Mouse (Mus musculus) adrenal gland, postnatal 10 days (tissue): ENCODE measurements around the gene Rbfox1. TPM values are rescaled to one million over a fixed set of nuclear protein-coding genes. Genes with fewer than 3 reads are reported as not detected.

ENCODE experiments used
- DNase-seq: peaks from one replicate; pipeline ENCODE4 v3.0.0; 2021; ENCODE audit warnings: mixed read lengths
- total RNA-seq, 2 experiments: library from RNA; stranded (reverse); gene quantifications; 2 replicates each; pipeline ENCODE4 v1.2.3; 2021

The Rbfox1 gene
- total RNA-seq, 2 experiments from 2014 or later = 5.0 to 12.9 TPM

- DNase-seq = no peak
These were observed 801.1 kb downstream of the Rbfox1 start for GRCm38 (mm10) chr16:6686076-6686757.

GRCm38 (mm10) chr16:6704847-6705246 is 819.7 kb downstream of the Rbfox1 start:
- no peak for DNase-seq

- no peak for DNase-seq
These were observed 827.2 kb downstream of the Rbfox1 start for GRCm38 (mm10) chr16:6712341-6712740.

GRCm38 (mm10) chr16:6715245-6715644 is 830.1 kb downstream of the Rbfox1 start:
- no peak for DNase-seq

DNA sequence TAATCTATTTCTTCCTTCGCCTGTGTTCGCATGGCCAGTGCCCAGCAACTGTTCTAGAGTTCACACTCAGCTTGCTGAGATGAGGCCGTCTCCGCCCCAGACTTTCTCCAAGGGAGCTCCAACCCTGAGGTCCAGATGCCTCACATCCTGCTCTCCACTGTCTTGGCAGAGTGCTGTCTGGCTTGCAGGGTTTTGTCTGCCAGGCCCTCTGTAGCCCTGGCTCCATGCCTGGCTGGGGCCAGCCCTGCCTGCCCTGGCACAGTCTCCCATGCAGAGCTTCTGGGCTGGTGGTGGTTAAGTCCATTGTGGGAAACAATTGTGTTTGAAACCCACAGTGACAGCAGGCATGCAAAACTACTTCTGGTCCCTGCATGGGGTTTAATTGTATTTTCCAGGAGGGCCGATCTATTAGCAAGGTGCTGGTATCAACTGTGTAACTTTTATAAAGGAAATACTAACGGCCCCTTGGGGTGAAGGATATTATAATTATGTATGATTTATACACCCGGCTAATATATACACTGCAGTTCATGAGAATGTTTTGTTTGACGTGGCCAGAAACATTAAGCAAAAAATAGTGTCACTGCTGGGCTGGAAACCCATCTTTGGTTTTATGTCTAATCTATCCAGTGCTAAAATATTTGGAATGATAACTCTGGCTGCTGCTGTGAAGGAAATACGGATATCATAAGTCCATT is 831.2 kb downstream of the Rbfox1 start:
- DNase-seq = peak; percentile 66

- DNase-seq = no peak
These were observed 833.9 kb downstream of the Rbfox1 start for GRCm38 (mm10) chr16:6719027-6719426.

- peak; percentile 25 for DNase-seq
These were observed 847.5 kb downstream of the Rbfox1 start for GRCm38 (mm10) chr16:6732646-6733045.

DNA sequence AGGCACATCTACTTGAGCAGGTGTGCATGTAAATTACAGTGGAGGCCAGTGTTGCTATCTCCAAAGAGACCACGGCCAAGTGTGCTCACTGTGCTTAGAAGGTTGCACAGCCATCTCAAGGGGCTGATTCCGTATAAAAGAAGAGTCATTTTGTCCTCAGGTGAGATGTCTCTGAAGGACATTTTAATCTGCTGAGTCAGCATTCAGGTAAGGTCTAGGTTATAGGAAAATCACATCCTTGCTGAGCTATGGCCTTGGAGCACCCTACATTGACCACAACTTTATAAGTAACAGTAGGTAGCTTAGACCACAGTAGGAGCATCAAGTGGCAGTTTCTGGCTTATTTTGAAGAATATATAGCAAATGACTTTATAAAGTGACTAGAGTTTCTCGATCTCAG is 848.3 kb downstream of the Rbfox1 start:
- no peak for DNase-seq

DNA sequence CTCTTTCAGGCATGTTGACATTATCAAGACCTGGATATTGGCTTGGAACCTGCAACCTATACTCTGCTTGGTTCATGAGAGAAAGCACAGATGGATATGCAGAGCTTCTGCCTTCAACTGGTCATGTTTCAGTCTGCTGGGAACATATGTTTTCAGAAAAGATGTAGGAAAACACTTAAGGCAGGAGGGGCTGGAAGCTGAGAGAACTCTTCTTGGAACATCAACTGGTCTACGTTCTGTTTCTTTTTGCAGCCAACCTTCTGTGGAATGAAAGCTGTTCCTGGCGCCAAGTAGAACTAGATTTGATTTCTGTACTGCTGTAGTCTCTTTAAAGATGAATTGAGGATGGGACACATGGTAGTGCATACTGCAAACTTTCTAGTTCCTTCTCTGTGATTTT is 851.4 kb downstream of the Rbfox1 start:
- no peak for DNase-seq

- no peak for DNase-seq
These were observed 851.8 kb downstream of the Rbfox1 start for GRCm38 (mm10) chr16:6736998-6737397.

GRCm38 (mm10) chr16:6746116-6746515 is 861.0 kb downstream of the Rbfox1 start:
- DNase-seq = no peak

GRCm38 (mm10) chr16:6750491-6750890 is 865.3 kb downstream of the Rbfox1 start:
- DNase-seq = no peak

DNA sequence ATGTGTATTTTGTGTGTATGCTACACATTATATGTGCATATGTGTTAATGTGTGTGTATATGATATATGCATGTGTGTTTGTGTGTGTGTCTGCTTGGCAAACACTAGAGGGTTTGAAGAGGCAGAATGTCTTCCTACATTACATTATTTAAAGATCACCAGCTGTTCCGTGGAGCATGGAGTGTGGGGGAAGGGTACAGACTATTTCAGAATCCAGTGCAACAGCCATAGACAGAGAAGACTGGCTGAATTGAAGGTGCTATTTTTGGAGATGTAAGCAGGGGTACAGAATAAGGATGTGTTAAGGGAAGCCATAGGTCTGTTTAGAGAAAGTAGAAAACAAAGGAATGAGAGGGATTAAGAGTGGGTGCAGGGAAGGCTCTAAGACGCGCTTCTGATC is 869.7 kb downstream of the Rbfox1 start:
- DNase-seq = no peak

DNA sequence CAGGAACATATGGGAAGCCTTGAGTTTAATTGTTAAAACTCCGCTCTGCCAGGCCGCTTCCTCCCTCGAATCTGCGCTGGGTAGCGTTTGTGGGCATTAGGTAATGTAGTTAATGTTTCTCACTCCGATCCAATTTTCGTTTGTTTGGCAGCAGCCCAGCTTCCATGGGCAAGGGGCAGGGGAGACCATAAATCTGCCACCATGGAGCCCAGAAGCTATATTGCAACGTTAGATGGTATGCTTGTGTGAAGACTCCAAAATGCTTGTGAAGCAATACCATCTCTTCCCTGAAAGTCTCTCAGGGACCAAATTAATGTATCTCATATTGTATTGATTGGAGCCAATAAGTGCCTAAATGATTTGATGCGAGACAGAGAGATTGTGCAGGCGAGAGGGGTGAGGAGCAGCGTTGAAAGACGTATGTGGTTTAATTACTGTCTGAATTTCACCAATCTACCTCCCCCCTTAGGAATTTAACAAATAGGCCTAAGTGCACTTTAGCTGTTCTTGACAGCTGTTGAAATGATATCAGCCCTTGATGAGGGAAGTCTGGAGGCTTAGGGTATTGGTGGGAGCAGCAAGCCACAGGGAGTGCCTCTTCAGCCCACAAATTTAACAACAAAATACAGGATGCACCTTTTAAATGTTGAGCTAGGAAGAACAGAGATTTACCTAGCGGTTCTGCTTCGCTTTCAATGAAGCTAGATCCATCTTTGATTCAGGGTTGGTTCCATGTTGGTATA is 884.5 kb downstream of the Rbfox1 start:
- no peak for DNase-seq

DNA sequence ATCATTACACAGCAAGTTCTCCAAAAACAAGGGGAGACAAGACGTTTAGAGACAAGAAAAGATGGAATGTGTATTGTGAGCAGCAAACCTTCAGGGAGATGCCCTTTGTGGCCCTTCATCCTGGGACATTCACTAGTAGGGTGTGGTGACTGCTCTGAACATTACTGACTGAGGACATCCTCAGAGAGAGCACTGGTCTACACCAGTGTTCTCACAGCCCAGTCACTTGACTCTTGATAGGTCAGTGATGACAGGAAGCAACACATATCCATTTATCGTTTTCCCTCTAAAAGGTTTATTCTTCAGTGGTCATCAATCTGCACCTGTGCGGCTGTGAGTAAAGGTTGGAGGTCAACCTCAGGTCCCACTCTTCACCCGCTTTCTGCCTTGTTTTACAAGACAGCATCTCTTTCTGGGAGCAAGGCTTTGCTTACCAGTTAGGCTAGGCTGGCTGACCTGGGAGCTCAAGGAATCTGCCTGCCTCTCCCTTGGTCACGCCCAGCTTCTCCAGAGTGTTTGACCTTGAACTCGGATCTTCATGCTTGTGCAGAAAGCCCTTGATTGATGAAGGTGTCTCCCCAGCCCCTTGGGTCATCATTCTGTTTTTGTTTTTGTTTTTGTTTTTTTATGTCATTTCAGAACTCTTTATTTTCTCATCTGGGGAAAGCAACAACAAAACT is 892.5 kb downstream of the Rbfox1 start:
- DNase-seq = no peak

DNA sequence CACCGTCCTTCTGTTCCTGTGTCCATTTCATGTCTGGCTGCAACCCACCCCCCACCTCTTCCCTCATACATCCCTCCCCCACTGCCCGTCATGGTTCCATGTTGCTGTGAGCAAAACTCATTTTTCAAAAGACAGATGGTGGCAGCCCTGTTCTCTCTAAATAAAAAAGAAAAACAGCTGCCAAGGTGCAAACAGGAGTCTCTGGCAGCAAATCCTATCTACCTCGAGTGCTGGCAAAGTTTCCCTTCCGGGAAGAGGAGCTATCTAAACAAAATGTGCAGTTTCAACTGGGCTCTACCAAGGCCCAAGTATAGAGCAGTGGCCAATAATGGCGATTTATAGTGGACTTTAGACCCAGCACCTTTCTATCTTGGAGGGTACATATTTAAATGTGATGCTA is 899.0 kb downstream of the Rbfox1 start:
- no peak for DNase-seq

GRCm38 (mm10) chr16:6785026-6785425 is 899.9 kb downstream of the Rbfox1 start:
- peak; percentile 6 for DNase-seq

DNA sequence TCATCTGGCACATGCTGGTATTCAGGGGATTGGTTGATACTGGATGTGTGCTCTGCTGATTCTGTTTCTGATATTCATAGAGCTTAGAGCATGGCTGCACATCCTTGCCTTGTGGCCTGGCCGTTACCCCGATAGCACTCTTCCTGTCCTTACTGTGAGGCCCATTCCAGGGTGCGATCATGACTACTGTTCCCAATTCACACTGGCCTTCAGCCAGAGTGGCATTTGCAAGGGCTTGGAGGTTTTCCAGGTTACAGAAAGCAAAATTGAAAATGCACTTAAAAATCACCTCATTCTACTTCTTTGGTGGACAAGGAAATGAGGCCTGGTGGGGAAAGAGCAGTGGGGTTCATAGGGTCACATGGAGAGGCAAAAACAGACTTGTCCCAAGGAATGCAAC is 906.1 kb downstream of the Rbfox1 start:
- DNase-seq = peak; percentile 9

DNA sequence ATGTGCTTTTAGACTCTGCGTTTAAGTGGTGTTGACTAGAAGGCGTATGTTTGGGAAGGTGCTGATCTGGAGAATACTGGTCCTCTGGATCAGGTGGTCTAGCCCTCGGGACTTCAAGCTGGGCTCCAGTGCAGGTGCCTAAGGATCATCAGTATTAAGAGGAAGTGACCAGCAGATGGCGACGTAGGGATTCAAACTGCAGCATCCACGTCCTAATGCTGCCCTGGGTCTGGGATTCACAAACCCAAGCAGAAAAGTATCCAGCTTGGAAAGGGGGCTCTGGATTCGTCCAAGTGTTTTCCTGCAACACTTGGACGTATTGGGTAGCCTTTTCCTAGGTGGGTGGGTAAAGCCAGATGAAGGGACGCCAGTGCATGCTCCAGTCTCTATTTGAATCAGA is 906.5 kb downstream of the Rbfox1 start:
- peak; percentile 68 for DNase-seq

GRCm38 (mm10) chr16:6806246-6806645 is 921.1 kb downstream of the Rbfox1 start:
- no peak for DNase-seq

DNA sequence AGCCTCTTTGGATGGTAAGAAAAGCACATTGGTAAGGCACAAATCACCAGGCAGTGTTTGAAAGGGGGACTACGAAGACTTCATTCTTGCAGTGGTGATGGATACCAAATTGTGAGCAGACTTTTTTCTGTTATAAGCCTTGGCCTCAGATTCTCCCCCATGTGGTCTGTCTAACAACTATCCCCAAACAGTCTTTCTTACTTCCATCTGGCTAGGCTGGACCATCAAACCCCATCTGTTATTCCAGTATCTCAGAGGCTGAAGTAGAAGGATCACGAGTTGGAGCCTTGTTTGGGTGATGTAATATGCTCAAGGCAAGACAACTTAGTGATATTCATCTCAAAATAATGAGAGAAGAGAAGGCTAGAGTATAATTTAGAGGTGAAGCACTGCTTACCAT is 922.7 kb downstream of the Rbfox1 start:
- DNase-seq = no peak

DNA sequence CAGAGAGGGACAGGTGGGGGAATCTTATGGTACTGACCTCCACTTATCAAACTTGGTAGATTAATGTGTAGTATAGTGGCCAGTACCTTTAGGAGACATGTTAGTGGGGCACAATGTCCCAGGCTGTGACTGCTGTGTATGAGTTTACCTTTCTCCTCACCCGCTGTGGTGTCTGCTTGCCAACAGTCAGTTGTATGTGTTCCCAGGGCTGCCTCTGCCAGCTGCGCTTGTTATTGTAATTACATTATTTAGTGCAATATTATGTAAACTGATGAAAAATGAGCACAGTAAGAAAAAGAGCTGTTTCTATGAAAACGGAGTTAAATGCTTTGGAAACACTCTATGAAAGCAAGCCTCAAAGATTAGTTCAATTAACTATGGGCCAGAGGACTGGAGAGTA is 928.7 kb downstream of the Rbfox1 start:
- no peak for DNase-seq

DNA sequence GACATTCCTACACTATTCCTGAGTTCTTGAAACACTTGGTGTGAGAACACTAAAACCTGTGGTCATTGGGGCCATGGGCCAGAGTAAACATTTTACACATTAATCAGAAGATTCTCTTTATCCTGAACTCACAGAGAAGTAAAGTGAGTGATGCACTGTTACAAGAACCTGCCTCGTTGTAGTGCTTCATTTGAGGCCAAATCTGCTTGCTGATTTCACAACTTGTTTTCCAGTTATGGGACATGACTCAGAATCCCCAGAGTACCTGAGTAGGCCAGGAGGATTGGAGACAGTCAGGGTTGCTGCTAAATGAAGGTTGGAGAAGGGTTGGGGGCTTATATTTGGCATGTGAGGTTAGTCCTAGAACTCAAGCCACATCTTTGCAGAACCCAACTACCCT is 936.6 kb downstream of the Rbfox1 start:
- DNase-seq = no peak
